Mouse (Mus musculus): ENCODE results near the gene Umad1.
"Not testable (repeated sequence)": the region's sequence is repeated elsewhere in the genome, so short reads cannot be mapped to it uniquely, and the experiment has no call there.

The Umad1 gene

DNA sequence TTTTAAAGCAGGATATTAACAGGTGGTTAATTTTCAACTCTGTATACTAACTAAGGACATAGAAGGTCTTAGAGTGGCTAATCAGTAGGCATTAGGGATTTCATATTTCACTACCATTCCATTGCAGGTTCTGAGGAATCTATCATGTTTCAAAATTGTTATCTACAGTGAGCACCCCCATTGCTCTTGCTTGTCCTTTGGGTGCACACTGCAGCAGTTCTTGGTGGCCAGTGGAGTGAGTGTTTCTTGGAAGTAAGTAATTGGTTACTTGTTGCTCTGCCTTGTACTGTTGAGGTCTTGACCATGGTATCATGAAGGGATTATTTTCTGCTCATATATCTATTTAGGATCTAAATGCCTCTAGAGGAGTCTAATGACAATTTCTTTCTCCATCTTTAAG, 57.1 kb downstream of the Umad1 start:
- DNase-seq (ENCODE audit: low spot score in 2 of 2): no peak

DNA sequence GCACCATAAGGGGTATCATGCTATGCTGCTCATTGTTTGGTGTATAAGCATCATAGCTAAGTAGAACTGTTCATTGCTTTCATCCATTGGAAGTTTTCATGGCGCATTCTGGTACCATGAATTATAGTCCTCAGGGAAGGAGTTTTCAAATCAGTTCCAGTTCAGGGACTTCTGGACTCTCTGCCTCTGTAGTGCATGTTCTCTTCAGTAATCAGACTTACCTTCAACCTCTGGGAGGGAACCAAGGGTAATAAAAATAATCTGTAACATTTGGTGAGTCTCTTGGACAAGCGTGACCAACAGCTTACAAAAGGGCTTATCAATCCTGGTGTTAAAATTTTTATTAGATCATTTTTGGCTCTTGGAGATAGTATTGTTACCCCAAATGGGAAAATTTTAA, 60.5 kb downstream of the Umad1 start:
- DNase-seq (ENCODE audit: low spot score in 2 of 2): no peak

DNA sequence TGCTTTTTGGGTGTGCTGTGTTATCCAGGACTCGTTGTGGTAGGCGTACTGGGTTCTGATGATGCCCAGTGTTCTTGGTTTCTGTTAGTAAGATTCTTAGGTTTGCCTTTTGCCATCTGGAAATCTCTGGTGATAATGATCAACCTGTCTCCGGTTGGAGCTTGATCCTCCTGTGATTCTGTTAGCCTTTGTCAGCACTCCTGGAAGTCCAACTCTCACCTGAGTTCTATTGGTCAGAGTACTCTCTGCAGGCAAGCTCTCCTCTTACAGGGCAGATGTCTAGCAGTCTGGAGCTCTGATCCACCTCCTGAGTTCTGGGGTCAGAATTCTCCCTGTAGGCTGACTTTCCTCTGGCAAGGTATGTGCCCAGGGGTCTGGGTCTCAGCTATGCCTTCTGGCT, 72.4 kb downstream of the Umad1 start:
- DNase-seq (ENCODE audit: low spot score in 2 of 2): not testable (repeated sequence)

GRCm38 (mm10) chr6:8333380-8333779, 74.3 kb downstream of the Umad1 start:
- DNase-seq (ENCODE audit: low spot score in 2 of 2): no peak

- no peak for DNase-seq (ENCODE audit: low spot score in 2 of 2)
Observed at GRCm38 (mm10) chr6:8336487-8337390, 77.7 kb downstream of the Umad1 start.

GRCm38 (mm10) chr6:8339453-8339852, 80.4 kb downstream of the Umad1 start:
- no peak for DNase-seq (ENCODE audit: low spot score in 2 of 2)

DNA sequence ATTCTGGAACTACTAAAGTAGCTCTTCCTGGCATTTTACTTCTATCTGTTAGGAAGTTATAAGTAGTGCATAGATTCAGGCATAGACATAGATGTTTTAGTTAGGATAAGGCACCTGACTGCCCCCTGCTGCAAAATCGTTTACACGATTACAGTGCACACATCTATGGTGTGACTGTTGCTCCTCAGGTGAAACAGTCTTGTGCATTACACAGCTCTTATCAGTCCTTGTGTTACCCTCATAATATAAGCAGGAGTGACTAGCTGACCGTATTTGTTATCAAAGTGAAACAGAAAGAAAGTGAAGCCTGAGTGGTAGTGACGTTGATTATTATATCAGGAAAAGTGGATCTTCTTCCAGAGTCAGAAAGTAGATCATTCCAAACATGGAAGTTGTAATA, 84.2 kb downstream of the Umad1 start:
- DNase-seq (ENCODE audit: low spot score in 2 of 2): no peak

DNA sequence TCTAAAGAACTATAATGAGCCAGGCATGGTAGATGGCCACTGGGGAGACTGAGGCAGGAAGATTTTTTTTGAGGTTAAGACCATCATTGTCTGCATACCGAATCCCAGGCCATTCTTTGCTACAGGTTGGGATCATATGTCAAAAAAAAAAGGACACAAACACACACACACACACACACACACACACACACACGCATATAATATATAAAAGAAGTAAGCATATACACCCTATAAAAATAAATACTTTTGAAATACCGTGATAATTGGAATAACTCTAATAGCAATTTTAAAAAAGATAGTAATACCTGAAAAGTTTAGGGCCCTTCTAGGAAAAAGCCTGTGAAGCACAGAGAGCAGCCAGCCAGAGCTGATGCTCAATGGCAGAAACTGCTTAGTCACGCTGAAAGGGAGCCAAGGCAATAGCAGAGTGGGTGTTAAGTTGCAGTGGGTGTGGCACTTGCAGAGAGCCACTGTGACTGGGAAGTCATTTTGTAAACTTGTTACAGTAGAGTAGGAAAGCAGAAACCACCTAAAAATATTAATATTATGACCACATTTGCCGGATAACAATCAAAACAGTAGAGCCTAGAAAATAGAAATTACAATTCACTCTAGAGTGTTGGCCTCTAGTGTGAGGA, 86.2 kb downstream of the Umad1 start:
- DNase-seq (ENCODE audit: low spot score in 2 of 2): no peak

DNA sequence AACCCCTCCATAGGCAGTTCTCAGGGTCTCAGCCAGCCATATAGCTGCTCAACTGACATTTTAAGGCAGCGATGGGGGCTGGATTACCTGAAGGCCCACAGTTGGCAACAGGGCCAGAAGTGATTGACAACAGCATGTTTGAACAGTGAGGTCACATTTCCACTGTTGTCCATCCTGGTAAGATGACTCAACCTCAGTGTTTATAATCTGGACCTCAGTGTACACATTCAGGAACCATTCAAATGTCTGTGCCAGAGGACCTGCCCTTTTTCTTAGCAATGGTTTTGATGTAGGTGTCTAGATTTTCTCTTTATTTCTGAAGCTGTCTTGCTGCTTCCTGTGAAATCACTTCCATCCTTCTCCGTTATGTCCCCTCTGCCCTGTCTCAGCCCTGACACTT, 88.1 kb downstream of the Umad1 start:
- DNase-seq (ENCODE audit: low spot score in 2 of 2): no peak

- no peak for DNase-seq (ENCODE audit: low spot score in 2 of 2)
Observed at GRCm38 (mm10) chr6:8348344-8348743, 89.3 kb downstream of the Umad1 start.

GRCm38 (mm10) chr6:8349060-8349670, 90.1 kb downstream of the Umad1 start:
- no peak for DNase-seq (ENCODE audit: low spot score in 2 of 2)

- no peak for DNase-seq (ENCODE audit: low spot score in 2 of 2)
Observed at GRCm38 (mm10) chr6:8351507-8351906, 92.4 kb downstream of the Umad1 start.

- DNase-seq (ENCODE audit: low spot score in 2 of 2): no peak
Observed at GRCm38 (mm10) chr6:8352533-8353168, 93.6 kb downstream of the Umad1 start.

DNA sequence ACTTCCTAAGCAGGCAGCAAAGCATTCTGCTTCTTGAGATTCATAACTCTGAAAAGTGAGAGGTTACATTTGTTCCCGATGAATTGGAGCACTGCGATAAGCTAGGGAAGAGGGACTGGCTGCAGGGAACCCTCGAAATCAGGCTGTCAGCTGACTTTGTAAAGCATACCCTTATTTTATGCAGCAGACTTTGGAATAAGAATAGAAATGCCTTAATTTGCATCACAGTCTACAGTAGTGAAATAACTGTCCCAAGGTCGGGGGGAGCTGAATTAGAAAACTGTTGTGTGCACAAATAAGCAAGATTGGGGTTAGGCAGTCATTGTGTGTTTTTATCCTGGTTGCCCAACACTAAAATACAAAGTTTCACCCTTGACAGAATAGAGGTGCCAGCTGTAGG, 94.4 kb downstream of the Umad1 start:
- no peak for DNase-seq (ENCODE audit: low spot score in 2 of 2)

GRCm38 (mm10) chr6:8354846-8355245, 95.8 kb downstream of the Umad1 start:
- DNase-seq (ENCODE audit: low spot score in 2 of 2): no peak

DNA sequence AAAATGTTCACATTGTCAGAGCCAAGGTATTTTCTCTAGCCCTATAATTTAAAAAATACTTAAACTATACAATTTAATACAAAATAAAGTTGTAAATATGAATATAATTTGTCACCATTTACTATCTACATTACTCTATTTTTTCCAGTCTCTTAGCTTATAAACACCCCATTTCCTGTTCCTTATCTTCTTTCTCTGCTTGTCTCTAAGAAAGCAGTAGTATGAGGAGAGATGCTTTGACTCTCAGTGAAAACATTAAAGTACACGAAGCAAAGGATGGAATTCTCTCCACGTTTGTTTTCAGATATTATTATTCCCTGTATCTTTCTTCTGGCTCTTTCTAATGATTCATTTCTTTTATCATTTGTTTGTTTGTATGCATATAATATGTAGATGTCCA, 99.1 kb downstream of the Umad1 start:
- no peak for DNase-seq (ENCODE audit: low spot score in 2 of 2)

GRCm38 (mm10) chr6:8358782-8359181, 99.7 kb downstream of the Umad1 start:
- DNase-seq (ENCODE audit: low spot score in 2 of 2): no peak

DNA sequence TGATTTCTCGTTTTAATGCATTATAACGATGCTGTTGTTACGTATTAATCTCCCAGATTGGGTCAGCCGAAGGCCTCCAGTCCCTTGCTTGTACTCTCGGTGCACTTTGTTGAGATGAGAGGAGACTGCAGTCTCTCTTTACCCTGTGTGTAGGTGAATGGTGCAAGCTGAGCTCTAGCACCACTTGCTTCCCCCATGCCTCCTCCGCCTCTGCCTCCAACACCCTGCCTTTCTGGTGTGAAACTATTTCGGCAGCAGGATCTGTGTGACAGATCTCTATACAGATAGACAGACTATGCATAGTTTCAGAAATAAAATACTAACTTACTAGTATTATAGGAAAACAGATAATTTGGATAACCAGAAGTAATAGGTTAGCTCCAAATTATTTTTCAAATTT, 101.7 kb downstream of the Umad1 start:
- DNase-seq (ENCODE audit: low spot score in 2 of 2): no peak

DNA sequence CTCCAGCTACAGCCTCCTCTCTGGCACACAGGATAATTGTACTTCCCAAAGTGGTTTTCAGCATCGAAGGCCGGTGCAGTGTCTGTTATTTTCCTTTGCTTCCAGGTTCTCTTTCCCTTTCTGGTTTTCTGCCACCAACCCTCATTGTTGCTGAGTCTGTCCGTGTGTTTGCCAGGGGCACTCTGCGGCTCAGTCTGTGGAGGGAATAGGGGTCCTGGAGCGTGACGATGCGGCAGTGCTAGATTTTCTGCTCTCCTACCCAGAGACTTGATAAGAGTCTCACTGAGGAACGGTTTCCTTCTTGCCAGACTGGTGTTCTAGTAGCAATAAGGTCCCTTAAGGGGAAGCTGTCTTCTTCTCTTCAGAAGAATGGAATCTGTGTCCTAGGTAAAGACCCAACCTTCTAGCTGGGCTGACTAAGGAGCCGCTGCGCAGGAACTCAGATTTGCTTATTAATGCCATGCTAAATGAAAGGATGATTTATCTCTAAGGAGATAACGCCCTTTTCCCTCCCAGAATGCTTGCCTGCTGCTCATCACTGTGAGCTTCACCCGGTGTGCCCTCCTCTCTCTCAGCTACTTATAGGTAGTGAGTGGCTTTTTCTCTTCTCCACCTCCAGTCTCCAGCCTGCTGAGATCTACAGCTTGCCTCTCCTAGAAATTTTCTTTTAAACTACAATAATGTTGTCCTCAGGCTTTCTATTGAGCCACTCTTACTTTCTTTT, 105.1 kb downstream of the Umad1 start:
- DNase-seq (ENCODE audit: low spot score in 2 of 2): no peak

GRCm38 (mm10) chr6:8364757-8365150, 105.7 kb downstream of the Umad1 start:
- DNase-seq (ENCODE audit: low spot score in 2 of 2): no peak

DNA sequence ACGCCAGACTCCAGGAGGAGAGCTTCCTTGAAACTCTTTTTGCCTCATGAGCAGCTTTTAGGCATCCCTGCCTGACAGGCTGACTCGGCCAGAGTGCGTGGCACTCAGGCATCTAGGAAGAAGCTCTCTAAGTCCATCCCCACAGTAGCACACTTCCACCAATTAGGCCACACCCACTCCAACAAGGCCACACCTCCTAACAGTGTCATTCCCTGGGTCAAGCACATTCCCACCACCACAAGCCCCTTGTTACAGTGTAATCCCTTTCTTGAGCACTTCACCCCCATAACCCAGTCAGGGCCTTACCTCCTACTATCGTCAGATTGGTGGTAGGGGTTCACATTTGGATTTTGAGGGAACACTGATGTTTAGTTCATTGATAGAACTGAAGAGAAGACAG, 108.6 kb downstream of the Umad1 start:
- DNase-seq (ENCODE audit: low spot score in 2 of 2): no peak
